Mouse (Mus musculus) brain, embryonic 14.5 days (tissue): ENCODE data around the gene Iqcj.

Experiments used
- CTCF ChIP-seq: fragments of 200-500 bp; IDR thresholded peaks from 2 replicates; pipeline ENCODE4 v1.5.1; 2012; ENCODE audit warnings: inconsistent platforms, mild to moderate bottlenecking, moderate library complexity, borderline replicate concordance; ENCODE audit not compliant: insufficient read depth, insufficient read length; ENCODE audit errors: extremely low read depth
- POLR2A ChIP-seq: fragments of 200-500 bp; IDR thresholded peaks from 2 replicates; pipeline ENCODE4 v1.6.1; 2012; ENCODE audit warnings: mild to moderate bottlenecking, inconsistent platforms, borderline replicate concordance; ENCODE audit not compliant: poor library complexity, insufficient read depth, insufficient read length, severe bottlenecking; ENCODE audit errors: extremely low read depth

DNA sequence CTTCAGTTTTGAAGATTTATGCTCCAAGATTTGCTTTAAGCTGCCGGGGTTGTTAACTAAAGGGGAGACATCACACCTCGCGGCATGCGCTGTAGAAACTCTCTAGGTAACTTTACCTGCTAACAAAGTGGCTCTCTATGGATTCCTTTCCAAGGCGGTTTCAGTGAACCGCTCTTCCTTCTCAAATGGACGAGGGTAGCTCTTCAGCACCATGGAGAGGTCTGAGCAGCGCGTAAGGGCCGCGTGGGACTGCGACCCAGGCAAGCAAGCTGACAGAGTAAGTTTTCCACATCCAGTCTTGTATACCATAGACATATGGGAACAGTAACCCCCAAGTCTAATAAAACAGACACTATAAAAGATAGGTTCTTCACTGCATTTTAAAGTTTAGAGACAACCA lies 172.7 kb downstream of the Iqcj start, which contains the start of gene Schip1:
- TF ChIP-seq POLR2A (no peak), CTCF (no peak)
